Mouse (Mus musculus) cerebellum, adult 9-10 months (tissue): Measurements from ENCODE around the gene Tatdn2.
A peak's percentile ranks its signal among the peaks of the same experiment; 100 is the strongest.
"Not testable (repeated sequence)": the region's sequence is repeated elsewhere in the genome, so short reads cannot be mapped to it uniquely, and the experiment has no call there.

ENCODE experiments used
- DNase-seq: peaks from one replicate; pipeline ENCODE4 v3.0.0; 2022

Gene Tatdn2

DNA sequence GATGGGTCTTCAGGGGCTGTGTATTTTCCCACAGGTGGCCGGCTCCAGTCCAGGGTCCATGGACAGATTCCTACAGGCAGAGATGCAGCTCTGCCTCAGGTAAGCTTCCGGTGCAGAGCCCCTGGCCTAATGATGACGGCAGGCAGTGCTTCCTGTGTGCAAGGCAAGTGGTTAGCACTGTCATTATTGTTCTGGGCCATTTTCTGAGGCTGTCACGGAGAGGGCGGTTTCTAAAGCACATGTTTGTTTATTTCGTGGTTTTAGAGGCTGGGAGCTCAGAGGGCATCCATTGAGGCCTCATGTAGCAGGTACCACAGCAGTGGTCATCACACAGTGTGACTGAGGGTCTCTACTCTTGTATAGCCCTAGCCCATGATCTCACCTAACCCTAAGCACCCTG is 23.9 kb upstream of the Tatdn2 start:
- DNase-seq, result no peak

DNA sequence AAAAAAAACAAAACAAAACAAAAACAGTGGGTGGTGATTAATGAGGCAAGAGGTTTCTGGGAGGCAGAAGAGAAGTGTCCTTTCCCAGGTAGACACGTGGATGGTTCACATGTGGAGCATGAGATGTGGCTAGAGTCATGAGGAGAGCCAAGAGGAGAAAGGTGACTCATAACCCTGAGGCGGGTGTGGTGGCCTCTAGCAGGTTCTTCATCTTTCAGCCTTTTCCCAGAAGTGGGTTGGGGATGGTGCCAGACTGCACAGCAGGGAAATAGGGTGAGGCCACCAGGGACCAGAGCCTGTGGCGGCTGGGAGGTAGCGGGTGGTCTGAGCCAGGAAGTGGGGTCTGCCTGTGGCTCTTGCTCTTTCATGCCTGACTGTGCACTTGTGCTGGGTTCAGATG is 21.6 kb upstream of the Tatdn2 start:
- DNase-seq, result no peak

DNA sequence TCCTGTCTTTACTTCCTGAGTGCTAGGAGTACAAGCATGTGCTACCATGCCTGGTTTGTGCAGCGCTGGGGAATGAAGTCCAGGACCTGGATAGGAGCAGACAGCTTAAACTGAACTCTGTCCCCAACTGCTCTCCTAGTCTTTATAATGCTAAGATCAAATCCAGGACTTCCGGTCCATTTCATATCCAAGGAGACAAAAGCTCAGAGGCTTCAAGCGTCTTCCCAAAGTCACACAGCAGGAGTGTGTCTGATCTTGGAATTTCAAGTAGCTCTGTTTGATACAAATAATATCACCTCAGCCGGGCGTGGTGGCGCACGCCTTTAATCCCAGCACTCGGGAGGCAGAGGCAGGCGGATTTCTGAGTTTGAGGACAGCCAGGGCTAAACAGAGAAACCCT is 20.9 kb upstream of the Tatdn2 start:
- no peak for DNase-seq

- DNase-seq, result no peak
These were observed 19.6 kb upstream of the Tatdn2 start for GRCm38 (mm10) chr6:113677070-113677734.

- peak; percentile 23 for DNase-seq
These were observed 18.4 kb upstream of the Tatdn2 start for GRCm38 (mm10) chr6:113678246-113679012.

DNA sequence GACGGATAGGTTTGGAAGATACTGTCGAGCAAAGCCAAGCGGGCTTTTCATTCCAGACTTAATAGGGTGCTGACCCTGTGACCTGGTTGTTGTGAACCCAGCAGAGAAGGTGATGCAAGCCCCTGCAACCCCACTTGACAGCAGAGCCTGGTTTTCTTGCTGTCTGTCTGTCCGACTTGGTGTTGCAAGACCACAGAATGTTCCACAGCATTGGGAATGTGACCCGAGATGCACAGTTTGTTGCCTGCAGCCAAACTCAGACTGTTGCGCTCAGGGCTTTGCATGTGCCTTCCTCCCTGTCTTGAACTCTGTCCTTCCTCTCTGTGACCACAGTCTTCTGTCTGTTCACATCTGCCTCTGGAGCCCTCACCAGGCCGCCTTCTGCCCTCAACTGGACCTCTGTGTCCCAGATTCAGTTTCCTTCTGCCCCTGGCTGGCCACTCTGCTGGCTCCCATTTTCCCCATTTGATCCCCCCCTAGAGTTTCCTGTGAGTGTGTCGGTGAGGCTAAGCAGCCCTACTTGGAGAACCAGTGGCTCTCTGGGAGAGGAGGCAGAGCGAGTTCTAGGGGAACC is 16.8 kb upstream of the Tatdn2 start:
- no peak for DNase-seq

GRCm38 (mm10) chr6:113681271-113681670 is 15.6 kb upstream of the Tatdn2 start:
- peak; percentile 76 for DNase-seq

- no peak for DNase-seq
These were observed 13.6 kb upstream of the Tatdn2 start for GRCm38 (mm10) chr6:113683081-113683825.

DNA sequence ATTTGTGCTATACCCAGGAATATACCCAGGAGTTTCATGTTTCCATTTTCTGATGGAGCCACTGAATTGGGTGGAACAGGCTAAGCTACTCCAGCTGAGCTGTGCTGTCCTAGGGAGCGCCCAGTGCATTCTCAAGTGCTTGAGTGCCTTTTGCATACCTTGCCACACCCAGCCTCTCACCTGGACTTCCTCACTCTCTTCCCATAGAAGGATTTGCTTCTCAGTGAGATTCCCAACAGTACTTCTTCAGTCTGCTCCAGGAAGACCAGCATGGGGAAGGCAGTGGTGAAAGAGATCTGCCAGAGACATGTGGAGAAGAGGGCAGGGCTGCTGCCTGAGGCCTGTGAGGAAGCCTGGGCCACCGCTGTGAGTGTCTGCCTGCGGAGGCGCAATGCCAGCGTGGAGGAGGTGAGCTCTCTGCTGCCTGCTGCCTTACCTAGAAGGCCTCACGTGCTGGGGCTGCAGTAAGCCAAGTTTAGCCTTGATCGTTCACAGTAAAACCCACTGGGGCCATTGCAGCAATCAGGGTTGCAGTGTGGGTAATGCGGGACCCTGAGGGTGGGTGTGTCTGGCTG is 10.2 kb upstream of the Tatdn2 start:
- peak; percentile 44 for DNase-seq

GRCm38 (mm10) chr6:113690008-113690399 is 6.8 kb upstream of the Tatdn2 start:
- no peak for DNase-seq

DNA sequence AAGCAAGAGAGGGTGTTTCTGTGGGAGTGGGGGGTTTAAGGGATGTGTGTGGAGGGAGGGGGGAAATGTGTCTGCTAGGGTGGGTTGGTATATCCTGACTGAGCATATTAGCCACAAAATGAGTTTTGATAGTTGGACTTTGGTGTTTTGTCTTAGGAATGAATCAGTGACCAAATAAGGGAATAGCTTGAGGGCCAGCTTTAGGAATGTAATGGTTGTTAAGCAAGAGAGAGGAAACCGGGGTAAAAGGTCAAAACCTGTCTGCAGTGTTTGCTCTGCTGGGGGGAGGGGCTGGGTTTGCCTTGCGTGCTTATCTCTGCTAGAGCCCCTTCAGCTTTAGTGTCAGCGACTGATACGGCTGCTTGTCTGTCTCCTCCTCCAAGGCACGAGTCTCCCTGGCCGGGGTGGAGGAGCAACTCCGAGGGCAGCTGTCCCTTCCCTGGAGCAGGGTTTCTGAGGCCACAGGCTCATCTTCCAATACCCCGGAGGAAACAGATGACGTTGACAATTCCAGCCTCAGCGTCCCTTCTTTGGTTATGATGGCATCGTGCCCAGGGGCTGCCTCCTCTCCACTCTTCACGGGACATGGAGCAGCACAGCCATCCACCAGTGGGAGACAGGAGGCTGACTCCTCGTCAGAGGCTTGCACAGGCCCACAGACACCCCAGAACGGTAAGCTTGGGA is 6.3 kb upstream of the Tatdn2 start:
- DNase-seq, result no peak

DNA sequence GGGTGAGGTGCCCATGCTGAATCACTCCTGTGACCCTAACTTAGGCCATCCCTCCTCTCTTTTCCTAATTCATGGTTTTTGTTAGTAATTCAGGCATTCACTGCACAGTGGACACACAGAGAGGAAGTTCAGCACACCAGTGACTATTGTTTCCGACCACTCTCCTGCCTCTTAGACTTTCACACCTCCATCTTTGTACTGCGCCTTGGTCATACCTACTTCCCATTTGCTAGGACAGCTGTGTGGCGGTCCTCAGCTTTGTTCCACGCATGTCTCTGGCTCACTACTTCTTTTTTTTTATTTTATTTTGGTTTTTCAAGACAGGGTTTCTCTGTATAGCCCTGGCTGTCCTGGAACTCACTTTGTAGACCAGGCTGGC is 5.8 kb upstream of the Tatdn2 start:
- DNase-seq, result no peak

DNA sequence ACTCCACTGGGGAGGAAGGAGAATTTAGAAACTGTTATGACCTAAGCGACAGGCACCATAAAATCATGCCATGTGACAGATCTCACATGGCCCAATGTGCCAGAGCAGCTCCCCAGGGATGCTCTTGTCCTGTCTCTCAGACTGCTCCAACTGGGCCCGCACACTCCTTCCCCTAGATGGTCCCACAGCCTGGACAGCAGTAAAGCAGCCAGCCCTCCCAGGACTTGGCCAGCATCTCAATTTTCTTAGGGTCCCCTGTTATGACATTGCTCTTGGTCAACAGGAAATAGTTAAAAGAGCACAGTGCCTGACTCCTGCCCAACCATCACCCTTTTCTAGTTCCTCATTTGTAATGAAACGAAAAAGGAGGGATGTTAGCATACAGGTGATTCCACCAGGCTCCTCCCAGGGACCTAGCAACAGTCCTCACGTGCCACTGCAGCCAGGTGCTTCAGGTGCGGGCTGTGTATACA is 4.2 kb upstream of the Tatdn2 start:
- no peak for DNase-seq

- no peak for DNase-seq
These were observed 3.5 kb upstream of the Tatdn2 start for GRCm38 (mm10) chr6:113693377-113693776.

DNA sequence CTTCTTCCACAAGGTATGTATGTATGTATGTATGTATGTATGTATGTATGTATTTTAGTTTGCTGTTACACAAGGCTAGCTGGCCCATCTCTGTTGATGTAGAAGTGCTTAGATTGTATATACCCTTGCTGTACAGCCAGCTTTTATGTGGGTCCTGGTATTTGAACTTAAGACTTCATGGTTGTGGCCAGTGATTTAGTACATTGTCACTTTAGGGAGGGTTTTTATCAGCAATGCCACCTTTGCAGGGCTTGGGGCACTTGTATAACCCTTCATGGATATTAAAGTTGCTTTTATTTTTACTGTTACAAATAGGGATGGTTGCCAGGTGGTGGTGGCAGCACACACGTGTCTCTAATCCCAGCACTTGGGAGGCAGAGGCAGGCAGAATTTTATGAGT is 1.6 kb upstream of the Tatdn2 start:
- DNase-seq, result peak; percentile 29

- DNase-seq, result peak; percentile 42
These were observed 989 bp upstream of the Tatdn2 start for GRCm38 (mm10) chr6:113695766-113696355.

DNA sequence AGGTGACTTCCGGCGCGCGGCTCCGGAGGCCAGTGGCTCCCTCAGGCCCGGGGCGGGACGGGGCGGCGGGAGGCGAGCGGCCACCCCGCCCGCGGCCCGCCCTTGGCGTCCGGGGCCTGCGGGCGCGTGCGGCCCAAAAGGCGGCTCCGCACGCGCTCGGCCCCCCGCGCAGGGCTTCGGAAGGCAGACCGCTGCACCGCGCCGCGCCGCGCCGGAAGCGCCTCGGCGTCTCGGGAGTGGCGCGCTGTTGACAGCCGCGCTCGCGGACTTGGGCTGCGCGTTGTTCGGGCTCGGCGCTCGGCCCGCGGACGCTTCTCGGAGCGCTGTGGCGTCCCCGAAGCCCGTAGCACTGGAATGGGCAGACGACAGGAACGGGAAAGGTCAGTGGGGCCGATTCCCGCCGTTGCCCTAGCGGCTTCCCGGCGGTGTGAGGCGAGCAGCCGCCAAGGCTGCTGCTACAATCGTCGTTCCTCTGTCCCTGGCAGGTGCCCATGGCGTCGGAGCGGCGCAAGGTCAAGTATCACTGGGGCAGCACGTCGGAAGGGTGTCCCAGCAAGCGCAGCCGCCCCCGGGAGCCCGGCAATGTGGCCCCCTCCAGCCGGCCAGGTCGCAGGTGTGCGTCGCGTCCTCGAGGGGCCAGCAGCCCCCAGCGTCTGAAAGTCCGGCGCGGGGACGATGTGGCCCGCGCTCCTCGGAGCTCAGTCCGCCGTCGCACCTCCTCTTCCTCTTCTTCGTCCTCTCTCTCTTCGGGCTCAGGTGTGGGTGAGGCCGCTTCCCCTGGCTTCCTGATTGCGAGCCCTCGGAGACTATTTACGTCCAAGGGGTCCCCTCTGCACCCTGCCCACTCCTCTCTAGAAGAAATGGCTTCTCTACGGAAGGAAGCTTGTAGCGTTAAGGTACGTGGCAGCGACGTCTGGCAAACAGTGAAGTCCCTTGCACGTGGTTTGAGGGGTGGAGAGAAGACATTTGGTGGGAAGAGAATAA is 664 bp downstream of the Tatdn2 start:
- peak; percentile 51 for DNase-seq

DNA sequence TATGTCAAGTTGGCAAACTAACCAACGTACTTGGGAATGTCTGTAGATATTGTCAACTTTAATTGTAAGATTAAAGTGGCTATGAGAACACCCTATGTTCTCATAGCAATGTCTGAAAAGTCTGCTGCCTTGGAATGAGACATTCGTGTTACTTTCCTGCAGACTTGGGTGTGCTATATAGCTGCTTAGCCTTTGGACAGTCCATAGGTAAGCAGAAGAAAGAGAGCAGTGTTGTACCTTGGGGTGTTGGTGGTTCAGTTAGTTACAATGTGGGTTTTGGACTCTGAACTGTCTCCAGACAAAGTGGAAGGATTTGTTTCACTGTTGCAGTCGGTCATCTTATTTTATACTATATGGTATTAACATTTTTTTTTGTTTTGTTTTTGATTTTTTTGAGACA is 15.9 kb downstream of the Tatdn2 start:
- DNase-seq, result no peak

GRCm38 (mm10) chr6:113713389-113713788 is 16.5 kb downstream of the Tatdn2 start:
- DNase-seq, result not testable (repeated sequence)

DNA sequence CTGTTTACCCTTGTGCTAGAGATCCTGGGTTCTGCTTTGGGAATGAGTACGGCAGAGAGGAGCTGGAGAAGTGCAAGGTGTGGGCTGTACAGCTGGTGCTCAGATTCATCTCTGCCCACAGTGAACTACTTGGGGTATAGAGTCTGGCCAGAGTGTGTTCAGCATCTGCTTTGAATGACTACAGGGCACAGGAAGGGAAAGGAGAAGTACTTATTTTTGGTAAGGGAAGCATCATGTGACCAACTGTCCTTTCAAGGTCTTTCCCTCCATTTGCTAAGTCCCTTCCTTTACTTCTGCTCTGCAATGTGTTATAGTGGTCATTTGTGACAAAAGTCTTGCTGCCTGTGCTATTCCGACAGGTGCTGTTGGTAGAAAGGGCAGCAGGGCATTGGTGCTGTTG is 17.4 kb downstream of the Tatdn2 start:
- no peak for DNase-seq

DNA sequence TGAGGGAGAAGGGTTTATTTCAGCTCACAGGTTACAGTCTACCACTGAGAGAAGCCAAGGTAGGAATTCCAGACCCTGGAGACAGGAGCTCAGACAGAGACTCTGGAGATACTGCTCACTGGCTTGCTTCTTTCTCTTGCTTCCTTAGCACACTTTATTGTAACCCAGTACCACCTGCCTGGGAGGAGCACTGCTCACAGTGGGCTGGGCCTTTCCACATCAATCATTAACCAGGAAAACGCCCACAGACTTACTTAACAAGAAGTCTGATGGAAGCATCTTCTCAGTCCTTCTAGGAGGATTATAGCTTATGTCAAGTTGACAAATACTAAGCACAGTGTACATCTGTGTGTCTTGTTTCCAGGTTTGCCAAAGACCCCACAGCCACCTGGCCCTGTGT is 17.9 kb downstream of the Tatdn2 start:
- DNase-seq, result no peak
